Mouse (Mus musculus) hindbrain, embryonic 13.5 days (tissue): Measurements from ENCODE around the gene Hax1. TPM values are rescaled to one million over a fixed set of nuclear protein-coding genes. Genes with fewer than 3 reads are reported as not detected.

Experiments
- ATAC-seq: fragments of 200-750 bp; cut with Nextera tagmentation; 2 replicates; pipeline ENCODE4 v1.8.0; 2017; ENCODE audit warnings: moderate TSS enrichment; ENCODE audit not compliant: low FRiP score
- H3K27ac ChIP-seq: fragments of 300-500 bp; sonication (generic); 2 replicates; pipeline ENCODE4 v1.5.1; 2015; ENCODE audit warnings: inconsistent platforms, mild to moderate bottlenecking, moderate library complexity
- H3K27me3 ChIP-seq: fragments of 300-500 bp; sonication (generic); 2 replicates; pipeline ENCODE4 v1.6.1; 2015; ENCODE audit warnings: mild to moderate bottlenecking, inconsistent platforms
- H3K36me3 ChIP-seq: fragments of 300-500 bp; sonication (generic); 2 replicates; pipeline ENCODE4 v1.6.1; 2015; ENCODE audit warnings: mild to moderate bottlenecking, inconsistent platforms
- H3K4me1 ChIP-seq: fragments of 300-500 bp; sonication (generic); replicated peaks from 2 replicates; pipeline ENCODE4 v1.6.1; 2015; ENCODE audit warnings: inconsistent platforms
- H3K4me2 ChIP-seq: fragments of 300-500 bp; sonication (generic); 2 replicates; pipeline ENCODE4 v1.6.1; 2015; ENCODE audit warnings: inconsistent platforms, mild to moderate bottlenecking, moderate library complexity
- H3K4me3 ChIP-seq: fragments of 300-500 bp; sonication (generic); 2 replicates; pipeline ENCODE4 v1.5.1; 2015; ENCODE audit warnings: mild to moderate bottlenecking, inconsistent platforms
- H3K9ac ChIP-seq: fragments of 300-500 bp; sonication (generic); 2 replicates; pipeline ENCODE4 v1.6.1; 2015; ENCODE audit warnings: mild to moderate bottlenecking, inconsistent platforms
- H3K9me3 ChIP-seq: fragments of 300-500 bp; sonication (generic); 2 replicates; pipeline ENCODE4 v1.6.1; 2016; ENCODE audit warnings: inconsistent platforms
- WGBS: fragments of 180-500 bp; shearing (Covaris S2); methylation state at CpG from one replicate; pipeline ENCODE4 v1.1.7; 2015; 5-methylcytosine and 5-hydroxymethylcytosine counted together
- polyA plus RNA-seq: library from polyadenylated mRNA; unstranded; fragments of >200 nt; fragmentation: Nextera tagmentation; extraction: Ambion mirVana; gene quantifications from 2 replicates; pipeline ENCODE4 v1.2.1, GENCODE M21; 2015

Gene Hax1
- polyA plus RNA-seq, 1 experiment from 2014 or later = 129 TPM

DNA sequence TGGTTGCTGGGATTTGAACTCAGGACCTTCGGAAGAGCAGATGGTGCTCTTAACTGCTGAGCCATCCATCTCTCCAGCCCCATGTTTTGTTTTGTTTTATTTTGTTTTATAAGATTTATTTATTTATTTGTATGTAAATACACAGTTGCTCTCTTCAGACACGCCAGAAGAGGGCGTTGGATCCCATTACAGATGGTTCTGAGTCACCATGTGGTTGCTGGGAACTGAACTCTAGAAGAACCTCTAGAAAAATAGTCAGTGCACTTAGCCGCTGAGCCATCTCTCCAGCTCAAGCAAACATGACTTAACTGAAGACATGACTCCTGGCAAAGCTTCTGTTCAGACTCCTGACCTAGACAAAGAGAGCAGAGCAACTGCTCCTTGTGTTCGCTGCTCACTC lies 16.2 kb downstream of the Hax1 start:
- Histone ChIP-seq H3K9me3 (no peaks in the 10 kb centered on the region), H3K4me2 (no peak overlapping the region), H3K9ac (no peak overlapping the region), H3K27me3 (no peaks in the 10 kb centered on the region), H3K4me1 (no peaks in the 10 kb centered on the region), H3K27ac (no peak overlapping the region), H3K4me3 (no peak overlapping the region), H3K36me3 (no peaks in the 10 kb centered on the region)
- no peak for ATAC-seq
- WGBS = 82% methylated on average over 5 of the region's 5 CpGs

- Histone ChIP-seq H3K9ac (no peak overlapping the region), H3K27me3 (no peaks in the 10 kb centered on the region), H3K4me1 (no peaks in the 10 kb centered on the region), H3K4me3 (no peak overlapping the region), H3K4me2 (no peak overlapping the region), H3K36me3 (no peaks in the 10 kb centered on the region), H3K27ac (no peak overlapping the region), H3K9me3 (no peaks in the 10 kb centered on the region)
- ATAC-seq = no peak
Observed at GRCm38 (mm10) chr3:89976859-89977258, 21.7 kb downstream of the Hax1 start.

GRCm38 (mm10) chr3:89968509-89968908 lies 30.1 kb downstream of the Hax1 start:
- no peaks in the 10 kb centered on the region for H3K9me3 ChIP-seq
- no peaks in the 10 kb centered on the region for H3K27me3 ChIP-seq
- H3K36me3 ChIP-seq = no peaks in the 10 kb centered on the region; the same call in 1 of the 2 replicates
- H3K27ac ChIP-seq = no peak overlapping the region
- 80% methylated on average over 7 of the region's 7 CpGs for WGBS
- no peak overlapping the region for H3K4me3 ChIP-seq
- no peak overlapping the region for H3K9ac ChIP-seq
- no peak for ATAC-seq
- no peak overlapping the region for H3K4me2 ChIP-seq
- peaks cover 21% of the 10 kb centered on the region for H3K4me1 ChIP-seq

DNA sequence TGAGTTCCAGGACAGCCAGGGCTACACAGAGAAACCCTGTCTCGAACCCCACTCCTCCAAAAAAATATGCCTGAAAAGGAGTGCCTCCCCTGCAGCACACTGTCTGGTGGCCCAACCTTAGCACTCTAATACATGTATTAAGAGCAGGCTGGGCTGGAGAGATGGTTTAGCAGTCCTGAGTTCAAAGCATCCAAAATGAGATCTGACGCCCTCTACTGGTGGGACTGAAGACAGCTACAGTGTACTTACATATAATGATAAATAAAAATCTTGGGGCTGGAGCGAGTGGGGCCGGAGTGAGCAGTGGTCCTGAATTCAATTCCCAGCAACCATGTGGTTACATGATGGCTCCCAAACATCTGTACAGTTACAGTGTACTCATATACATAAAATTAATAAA lies 31.6 kb downstream of the Hax1 start:
- H3K4me1 ChIP-seq = peaks cover 27% of the 10 kb centered on the region
- H3K9me3 ChIP-seq = no peaks in the 10 kb centered on the region
- H3K9ac ChIP-seq = no peak overlapping the region
- 71% methylated on average over 4 of the region's 4 CpGs for WGBS
- H3K4me2 ChIP-seq = no peak overlapping the region
- H3K36me3 ChIP-seq = no peaks in the 10 kb centered on the region; the same call in 1 of the 2 replicates
- no peak overlapping the region for H3K4me3 ChIP-seq
- no peak for ATAC-seq
- no peak overlapping the region for H3K27ac ChIP-seq
- no peaks in the 10 kb centered on the region for H3K27me3 ChIP-seq

- no peak overlapping the region for H3K4me3 ChIP-seq
- H3K27ac ChIP-seq = no peak overlapping the region
- H3K9ac ChIP-seq = no peak overlapping the region
- H3K4me1 ChIP-seq = peaks cover 37% of the 10 kb centered on the region
- H3K27me3 ChIP-seq = no peaks in the 10 kb centered on the region
- no peak overlapping the region for H3K4me2 ChIP-seq
- no peaks in the 10 kb centered on the region; the same call in 1 of the 2 replicates for H3K36me3 ChIP-seq
- WGBS = 84% methylated on average over 5 of the region's 5 CpGs
- no peaks in the 10 kb centered on the region for H3K9me3 ChIP-seq
- ATAC-seq = no peak
Observed at GRCm38 (mm10) chr3:89965972-89966371, 32.6 kb downstream of the Hax1 start.

DNA sequence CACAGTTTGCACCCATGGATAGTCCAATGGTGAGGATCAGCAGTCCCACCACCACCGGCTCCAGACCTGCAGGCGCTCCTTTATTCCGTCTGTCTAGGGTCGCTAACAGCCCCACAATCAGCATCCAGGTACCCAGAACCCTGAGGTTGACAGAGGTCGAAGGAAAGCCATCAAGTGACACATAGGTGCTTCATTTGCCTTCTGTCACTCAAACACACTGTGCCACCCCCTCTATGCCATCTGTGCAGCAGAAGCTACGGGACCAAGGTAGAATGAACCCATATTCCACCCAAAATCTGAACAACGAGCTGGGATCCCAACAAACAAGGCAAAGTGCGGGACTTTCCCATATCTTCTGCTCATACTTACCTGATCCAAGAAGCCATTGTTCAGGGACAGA lies 33.0 kb downstream of the Hax1 start:
- Histone ChIP-seq H3K9me3 (no peaks in the 10 kb centered on the region), H3K27me3 (no peaks in the 10 kb centered on the region), H3K27ac (no peak overlapping the region), H3K9ac (no peak overlapping the region), H3K4me1 (peaks cover 41% of the 10 kb centered on the region), H3K4me3 (no peak overlapping the region), H3K36me3 (no peaks in the 10 kb centered on the region; the same call in 1 of the 2 replicates), H3K4me2 (no peak overlapping the region)
- 95% methylated on average over 8 of the region's 8 CpGs for WGBS
- no peak for ATAC-seq

GRCm38 (mm10) chr3:89963926-89964739 lies 34.4 kb downstream of the Hax1 start:
- Histone ChIP-seq H3K36me3 (no peaks in the 10 kb centered on the region; the same call in 1 of the 2 replicates), H3K9ac (peak overlapping the region; percentile 99), H3K4me2 (peak overlapping the region; percentile 99), H3K9me3 (no peaks in the 10 kb centered on the region), H3K27me3 (no peaks in the 10 kb centered on the region), H3K27ac (peak overlapping the region; percentile 96), H3K4me1 (peaks cover 54% of the 10 kb centered on the region), H3K4me3 (peak overlapping the region; percentile 94)
- WGBS = 32% methylated on average over 22 of the region's 22 CpGs
- no peak for ATAC-seq

- peak; percentile 57 for ATAC-seq
- WGBS = under 1% methylated on average over 35 of the region's 35 CpGs
- H3K27me3 ChIP-seq = no peaks in the 10 kb centered on the region
- H3K4me3 ChIP-seq = peak within 1 kb of the TSS; percentile 94
- peak within 1 kb of the TSS; percentile 99 for H3K4me2 ChIP-seq
- H3K27ac ChIP-seq = peak within 1 kb of the TSS; percentile 96
- peaks cover 3% of the 10 kb centered on the region for H3K36me3 ChIP-seq
- peak within 1 kb of the TSS; percentile 99 for H3K9ac ChIP-seq
- H3K9me3 ChIP-seq = no peaks in the 10 kb centered on the region
- peaks cover 62% of the 10 kb centered on the region for H3K4me1 ChIP-seq
Observed at GRCm38 (mm10) chr3:89963221-89963763, 35.3 kb downstream of the Hax1 start, which contains the start of gene Atp8b2. Atp8b2 (minus strand) TSS chr3:89963508.

- Histone ChIP-seq H3K36me3 (peaks cover 8% of the 10 kb centered on the region), H3K4me1 (peaks cover 64% of the 10 kb centered on the region), H3K27ac (peak overlapping the region; percentile 96), H3K27me3 (no peaks in the 10 kb centered on the region), H3K4me3 (peak overlapping the region; percentile 94), H3K9ac (peak overlapping the region; percentile 99), H3K9me3 (no peaks in the 10 kb centered on the region), H3K4me2 (peak overlapping the region; percentile 99)
- peak; percentile 9 for ATAC-seq
- under 1% methylated on average over 30 of the region's 30 CpGs for WGBS
Observed at GRCm38 (mm10) chr3:89962751-89963220, 35.8 kb downstream of the Hax1 start.

- peak overlapping the region; percentile 99 for H3K4me2 ChIP-seq
- no peaks in the 10 kb centered on the region for H3K9me3 ChIP-seq
- H3K36me3 ChIP-seq = peaks cover 14% of the 10 kb centered on the region
- peaks cover 64% of the 10 kb centered on the region for H3K4me1 ChIP-seq
- no peak for ATAC-seq
- no peaks in the 10 kb centered on the region for H3K27me3 ChIP-seq
- 6% methylated on average over 14 of the region's 14 CpGs for WGBS
- H3K27ac ChIP-seq = peak overlapping the region; percentile 96
- H3K4me3 ChIP-seq = peak overlapping the region; percentile 94
- H3K9ac ChIP-seq = peak overlapping the region; percentile 99
Observed at GRCm38 (mm10) chr3:89962059-89962750, 36.4 kb downstream of the Hax1 start.

GRCm38 (mm10) chr3:89961436-89961835 lies 37.1 kb downstream of the Hax1 start:
- Histone ChIP-seq H3K27ac (peak overlapping the region; percentile 85; the same call in 1 of the 2 replicates), H3K36me3 (peaks cover 22% of the 10 kb centered on the region), H3K4me1 (peaks cover 64% of the 10 kb centered on the region), H3K4me2 (peak overlapping the region; percentile 99), H3K9ac (peak overlapping the region; percentile 99), H3K27me3 (no peaks in the 10 kb centered on the region), H3K4me3 (peak overlapping the region; percentile 94), H3K9me3 (no peaks in the 10 kb centered on the region)
- no peak for ATAC-seq
- 57% methylated on average over 4 of the region's 4 CpGs for WGBS

- Histone ChIP-seq H3K4me3 (peak overlapping the region; percentile 94), H3K4me2 (peak overlapping the region; percentile 99), H3K27me3 (no peaks in the 10 kb centered on the region), H3K27ac (peak overlapping the region; percentile 85), H3K9me3 (no peaks in the 10 kb centered on the region), H3K9ac (peak overlapping the region; percentile 99), H3K4me1 (peaks cover 60% of the 10 kb centered on the region), H3K36me3 (peaks cover 31% of the 10 kb centered on the region)
- 1% methylated on average over 30 of the region's 30 CpGs for WGBS
- peak; percentile 89 for ATAC-seq
Observed at GRCm38 (mm10) chr3:89960469-89960868, 38.1 kb downstream of the Hax1 start.
